Mouse (Mus musculus) c-Kit-positive CD71-positive TER-119-positive erythroid progenitor cells, embryonic 14.5 days (primary cell): ENCODE measurements around the gene Rftn1.
A peak's percentile ranks its signal among the peaks of the same experiment; 100 is the strongest.

Experiments
- DNase-seq: peaks from one replicate; pipeline ENCODE4 v3.0.0-alpha.2; 2013; ENCODE audit warnings: low spot score

Rftn1 gene

DNA sequence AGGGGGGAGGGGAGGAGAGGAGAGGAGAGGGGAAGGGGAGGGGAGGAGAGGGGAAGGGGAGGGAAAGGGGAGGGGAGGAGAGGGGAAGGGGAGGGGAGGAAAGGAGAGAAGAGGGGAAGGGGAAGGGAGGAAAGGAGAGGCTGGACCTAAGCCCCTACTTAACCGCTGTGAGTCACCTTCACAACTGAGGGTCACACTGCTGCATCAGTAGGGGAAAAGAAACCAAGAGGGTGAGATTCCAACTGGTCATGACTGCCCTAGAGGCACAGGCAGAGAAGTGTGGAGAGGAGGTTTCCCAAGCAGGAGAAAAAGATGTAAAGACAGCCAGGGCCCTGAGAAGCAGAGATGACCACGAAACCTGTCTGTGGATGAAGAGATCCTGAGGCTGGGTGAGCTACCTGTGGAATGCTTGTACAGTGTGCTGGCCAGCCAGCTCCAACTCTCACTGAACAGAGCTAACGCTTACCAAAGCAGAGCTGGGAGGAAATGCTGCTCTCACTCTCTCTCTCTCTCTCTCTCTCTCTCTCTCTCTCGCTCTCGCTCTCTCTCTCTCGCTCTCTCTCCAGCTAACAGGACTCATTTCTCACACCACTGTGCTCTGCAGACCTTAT, 19.4 kb downstream of the Rftn1 start:
- no peak for DNase-seq

DNA sequence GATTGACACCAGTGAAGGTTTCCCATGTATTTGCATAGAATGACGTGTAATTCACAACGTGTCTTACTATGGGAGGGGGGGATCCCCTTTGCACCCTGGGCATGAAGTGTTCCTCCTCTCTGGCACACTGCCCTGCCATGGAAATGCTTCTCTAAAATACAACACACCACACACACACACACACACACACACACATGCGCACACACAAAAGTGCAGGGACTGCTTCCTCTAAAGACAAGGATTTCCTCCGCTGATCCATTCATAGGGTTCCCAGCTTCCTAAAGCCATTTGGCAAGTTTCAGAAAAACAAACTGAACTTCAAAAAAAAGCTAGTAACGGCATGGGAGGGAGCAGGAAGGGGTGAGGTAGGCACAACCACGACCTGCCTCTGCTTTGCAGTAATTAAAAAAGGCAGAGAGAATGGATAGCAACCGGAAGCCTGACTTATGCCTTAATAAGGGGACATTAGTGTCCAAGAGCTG, 20.5 kb downstream of the Rftn1 start:
- DNase-seq: no peak

DNA sequence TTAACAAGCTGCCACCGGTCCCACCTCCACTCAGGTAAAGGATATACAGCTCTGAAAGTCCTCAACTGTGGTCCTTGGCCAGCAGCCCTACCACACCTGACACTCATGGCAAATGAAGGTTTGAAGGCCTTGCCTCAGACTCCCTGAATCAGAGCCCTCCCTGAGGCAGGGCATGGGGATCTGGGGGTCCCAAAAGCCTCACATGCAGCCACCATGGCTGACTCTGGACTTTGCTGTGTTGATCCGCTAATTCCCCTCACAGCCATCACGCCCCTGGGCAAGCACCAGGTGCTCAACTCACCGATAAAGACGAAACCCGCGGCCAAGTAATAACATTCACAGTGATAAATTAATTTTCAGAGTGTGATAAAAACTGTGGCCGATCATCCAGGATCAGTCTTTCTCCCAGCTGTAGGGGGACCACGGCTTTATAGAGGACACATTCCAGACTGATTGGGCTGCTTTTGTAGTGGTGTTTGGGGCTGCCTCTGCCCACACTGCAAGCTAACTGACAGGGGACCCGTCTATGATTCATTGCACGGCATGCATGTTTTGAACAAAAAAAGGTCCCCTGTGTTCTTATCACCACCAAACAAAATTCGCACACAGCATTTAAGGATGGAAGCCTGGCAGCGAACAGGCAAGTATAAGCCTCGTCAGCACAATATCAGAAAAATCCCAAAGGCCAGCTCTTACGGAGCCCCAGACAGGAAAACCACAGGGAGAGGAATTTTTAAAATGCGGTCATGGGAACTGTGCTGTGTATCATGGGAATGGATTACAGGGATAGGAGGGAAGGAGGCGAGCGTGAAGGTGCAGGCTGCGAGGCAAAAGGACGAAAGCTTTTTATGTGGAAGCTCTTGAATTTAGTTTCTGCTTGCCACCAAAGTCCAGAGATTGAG, 29.3 kb downstream of the Rftn1 start:
- no peak for DNase-seq

DNA sequence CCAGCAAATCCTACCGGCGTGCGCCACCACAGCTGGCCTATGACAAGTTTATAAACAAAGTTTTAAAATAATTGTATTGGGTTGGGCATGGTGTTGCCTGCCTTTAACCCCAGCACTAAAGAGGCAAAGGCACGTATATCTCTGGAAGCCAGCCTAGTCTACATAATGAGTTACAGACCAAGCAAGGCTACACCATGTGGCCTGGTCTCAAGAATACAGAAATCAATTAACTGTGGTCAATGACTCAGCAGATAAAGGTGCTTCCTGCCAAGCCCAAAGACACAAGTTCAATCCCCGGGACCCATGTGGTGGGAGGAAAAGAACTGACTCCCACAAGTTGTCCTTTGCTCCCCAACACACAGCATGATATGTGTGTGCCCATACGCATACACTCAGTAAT, 30.1 kb downstream of the Rftn1 start:
- DNase-seq: no peak

DNA sequence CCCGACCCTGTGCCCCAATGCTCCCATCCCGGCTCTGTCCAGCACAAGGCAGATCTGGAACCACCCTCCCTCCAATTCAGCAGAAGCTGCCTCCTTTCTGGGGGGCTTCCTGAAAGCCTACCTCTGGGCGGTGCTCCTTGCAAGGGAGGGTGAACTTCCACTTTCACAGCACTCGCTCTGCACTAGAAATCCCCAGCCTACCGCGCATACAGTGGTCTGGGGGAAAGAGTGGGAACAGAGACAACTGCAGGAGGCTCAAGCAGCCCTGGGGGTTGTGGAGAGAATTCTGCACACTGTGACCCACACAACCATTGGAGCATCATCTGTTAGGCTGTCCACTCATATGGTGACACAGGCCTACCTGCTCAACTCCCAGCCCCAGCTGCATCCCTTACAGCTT, 30.7 kb downstream of the Rftn1 start:
- no peak for DNase-seq

DNA sequence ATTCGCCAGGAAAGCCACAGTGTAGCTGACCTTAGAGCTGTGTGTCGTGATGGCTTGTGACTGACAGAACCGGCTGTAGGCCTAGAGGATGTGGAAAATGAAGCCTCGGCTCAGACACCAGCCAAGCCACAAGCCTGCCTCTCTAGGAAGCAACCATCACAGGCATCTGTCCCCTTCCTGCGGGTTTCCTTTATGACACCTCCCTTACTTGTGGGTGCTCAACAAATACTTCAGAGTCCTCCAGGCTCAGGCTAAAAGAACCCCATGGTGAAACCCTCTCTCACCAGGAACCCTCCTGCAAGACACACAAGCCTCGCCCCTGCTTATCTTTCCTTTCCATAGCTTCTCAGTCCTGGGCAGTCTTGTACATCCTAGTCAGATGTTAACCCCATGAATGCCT, 31.9 kb downstream of the Rftn1 start:
- peak; percentile 54 for DNase-seq

DNA sequence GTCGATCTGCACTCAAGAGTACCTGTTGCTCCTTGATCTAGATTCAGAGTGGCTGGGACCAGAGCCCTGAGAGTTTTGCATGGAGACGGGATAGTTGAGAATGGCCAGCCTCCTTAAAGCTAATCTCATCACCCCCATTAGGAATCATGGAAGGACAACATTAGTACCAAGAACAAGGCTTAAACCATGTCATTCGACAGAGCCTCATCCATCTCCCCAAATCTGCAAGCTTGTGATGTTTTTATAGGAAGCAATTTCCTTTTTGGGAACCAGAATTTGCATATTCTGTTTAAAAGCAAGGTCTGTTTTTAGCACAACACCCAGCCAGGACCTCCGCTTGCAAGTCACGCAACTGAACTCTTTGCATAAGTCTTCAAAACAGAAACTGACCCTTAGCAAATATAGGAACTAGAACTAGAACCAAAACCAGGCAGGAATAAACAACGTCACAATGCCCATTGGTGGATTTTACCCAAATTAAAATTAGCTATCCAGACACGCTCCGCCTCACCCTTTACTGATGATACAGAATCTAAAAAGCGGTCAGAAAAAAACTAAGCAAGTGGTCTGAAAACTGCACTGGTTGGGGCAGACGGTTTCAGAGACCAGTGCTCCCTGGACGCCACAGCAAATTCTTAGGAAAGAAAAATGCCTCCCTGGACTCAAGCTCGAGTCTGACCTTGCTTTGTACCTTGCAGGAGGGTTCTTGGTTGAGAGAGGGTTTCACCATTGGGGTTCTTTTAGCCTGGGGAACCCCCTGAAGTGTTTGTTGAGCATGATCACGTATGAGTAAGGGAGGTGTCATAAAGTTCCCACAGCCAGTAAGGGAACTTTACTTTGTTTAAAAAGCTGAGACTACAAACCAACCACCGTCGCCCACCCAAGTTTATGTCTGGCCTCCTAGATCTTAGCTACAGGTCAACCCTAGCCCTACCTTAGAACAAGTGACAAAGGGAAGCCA, 33.0 kb downstream of the Rftn1 start:
- no peak for DNase-seq

DNA sequence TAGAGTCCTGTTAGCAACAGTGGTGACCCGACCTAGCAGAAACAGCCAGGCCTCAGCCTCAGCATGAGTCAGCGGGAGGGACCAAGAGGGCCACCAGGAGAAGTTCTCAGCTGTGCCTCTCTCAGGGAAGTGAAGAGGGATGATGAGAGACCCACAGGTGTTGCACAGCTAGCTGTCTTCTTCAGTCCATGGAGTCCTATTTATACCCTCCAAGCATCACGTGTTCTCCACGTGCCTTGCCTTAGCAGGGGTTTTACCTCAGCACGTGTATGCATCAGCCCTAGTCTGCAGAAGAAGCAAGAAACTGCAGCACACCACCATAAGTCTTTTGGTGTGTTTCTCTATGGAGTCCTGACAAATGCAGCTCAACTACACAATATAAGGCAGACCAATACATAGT, 38.4 kb downstream of the Rftn1 start:
- DNase-seq: no peak

DNA sequence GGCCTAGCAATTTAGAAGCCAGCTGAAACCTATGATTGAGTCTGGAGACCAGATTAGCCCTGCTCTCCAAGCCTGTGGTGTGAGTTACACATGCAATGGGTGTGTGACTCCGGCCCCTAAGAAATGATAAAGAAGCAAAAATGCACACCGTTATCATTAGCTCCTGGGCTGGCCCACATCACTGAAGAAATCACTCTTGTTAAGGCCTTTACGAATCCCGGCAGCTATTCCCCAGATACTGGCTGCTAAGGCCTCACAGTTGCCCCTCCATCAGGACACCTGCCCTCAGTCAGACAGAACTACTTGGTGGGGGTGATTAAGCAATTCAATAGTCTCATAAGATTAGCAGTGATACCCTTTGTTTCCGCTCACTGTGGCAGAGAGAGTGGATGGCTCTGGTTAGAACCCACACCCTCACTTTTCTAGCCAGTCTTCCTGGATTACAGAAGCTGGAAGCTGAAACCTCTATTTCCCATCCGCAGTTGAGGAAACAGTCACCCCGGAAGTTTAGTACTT, 39.2 kb downstream of the Rftn1 start:
- DNase-seq: no peak

DNA sequence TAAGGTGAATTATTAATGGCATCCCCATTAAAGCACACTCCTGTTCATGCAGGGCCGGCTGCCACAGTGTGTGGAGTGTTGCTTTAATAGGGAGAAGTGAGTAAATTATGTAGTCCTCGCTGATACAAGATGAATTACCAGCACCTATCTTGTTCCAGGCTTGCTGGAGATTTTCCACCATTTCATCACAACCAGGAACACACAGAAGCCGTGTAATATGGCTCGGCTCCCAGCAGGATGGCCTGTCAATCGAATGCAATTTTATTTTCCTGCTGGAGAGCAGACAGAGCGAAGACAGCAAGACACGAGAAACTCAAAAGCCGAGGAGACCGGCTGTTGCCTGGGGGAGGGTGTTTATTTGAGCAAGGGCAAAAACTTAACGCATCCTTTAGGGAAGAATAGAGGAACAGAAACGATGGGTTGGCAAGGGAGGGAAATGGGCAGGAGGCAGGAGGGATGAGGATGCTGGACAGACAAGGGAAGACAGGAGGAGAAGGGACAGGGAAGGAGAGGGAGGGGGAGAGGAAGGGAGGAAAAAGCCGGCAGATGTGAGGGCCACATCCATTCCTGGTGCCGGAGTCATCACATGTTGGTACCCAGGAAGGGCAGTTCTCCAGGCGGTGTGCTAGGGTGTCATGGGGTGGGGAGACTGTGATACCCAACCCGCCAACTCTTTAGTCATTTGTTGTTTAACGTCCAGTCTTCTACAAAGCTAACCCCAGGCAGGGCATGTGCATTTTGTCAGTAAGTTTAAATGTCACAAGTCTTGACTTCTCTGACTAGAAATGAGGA, 39.9 kb downstream of the Rftn1 start:
- no peak for DNase-seq

DNA sequence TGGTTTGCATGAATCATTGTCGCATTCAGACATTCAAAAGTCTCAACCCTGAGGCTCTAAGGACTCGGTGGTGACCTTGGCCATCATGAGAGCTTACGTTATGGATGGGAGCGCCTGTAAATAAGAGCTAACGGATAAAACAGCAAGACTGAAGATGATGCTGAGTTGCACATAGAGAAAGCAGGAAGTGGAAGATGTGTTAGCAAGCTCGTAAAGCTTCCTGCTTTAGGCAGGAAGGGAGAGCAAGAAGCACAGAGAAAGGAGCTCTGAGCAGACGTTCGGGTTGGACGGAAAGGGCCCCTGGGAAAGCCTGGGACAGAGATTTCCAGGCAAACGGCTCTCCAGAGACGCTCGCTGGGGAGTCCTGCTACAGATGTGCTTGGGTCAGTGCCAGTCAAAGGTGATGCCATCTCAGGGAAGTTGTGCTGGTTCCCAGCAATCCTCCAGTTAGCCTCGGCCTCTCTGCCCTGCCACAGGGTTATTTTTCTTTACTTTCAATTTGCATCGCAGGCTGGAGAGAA, 40.7 kb downstream of the Rftn1 start:
- DNase-seq: no peak

DNA sequence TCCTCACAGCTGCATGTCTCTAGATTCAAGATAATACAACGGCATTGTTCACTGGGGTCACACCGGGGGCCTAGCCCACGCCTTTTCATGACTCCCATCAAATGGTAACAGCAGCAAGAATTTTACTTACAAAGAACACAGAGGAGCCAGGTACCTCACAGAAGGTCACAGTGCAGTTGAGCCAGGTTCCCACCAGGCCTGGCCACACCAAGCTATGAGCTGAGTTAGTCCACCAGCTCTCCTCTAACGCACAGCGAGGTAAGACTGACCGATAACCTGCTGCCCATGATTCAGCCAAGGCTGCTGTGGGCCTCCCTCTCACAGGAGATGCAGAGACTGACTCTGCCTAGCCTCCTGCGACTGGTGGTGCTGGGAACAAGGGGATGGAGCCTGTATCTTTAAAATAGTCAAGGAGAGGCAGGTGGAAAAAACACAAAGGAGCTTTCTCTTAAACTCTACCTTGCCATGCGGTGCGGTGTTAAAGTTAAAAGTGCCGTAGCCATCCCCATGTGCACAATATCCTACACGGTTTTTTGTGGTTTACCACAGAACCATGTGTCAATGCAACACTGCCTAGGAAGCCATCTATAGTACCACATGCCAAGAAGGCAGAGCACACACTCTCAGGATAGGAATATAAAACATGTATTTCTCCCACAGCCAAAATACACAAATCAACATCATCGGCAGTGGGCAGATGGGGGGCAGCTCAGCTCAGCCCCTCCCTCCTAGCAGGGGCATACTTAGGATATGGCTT, 42.5 kb downstream of the Rftn1 start:
- DNase-seq: no peak

DNA sequence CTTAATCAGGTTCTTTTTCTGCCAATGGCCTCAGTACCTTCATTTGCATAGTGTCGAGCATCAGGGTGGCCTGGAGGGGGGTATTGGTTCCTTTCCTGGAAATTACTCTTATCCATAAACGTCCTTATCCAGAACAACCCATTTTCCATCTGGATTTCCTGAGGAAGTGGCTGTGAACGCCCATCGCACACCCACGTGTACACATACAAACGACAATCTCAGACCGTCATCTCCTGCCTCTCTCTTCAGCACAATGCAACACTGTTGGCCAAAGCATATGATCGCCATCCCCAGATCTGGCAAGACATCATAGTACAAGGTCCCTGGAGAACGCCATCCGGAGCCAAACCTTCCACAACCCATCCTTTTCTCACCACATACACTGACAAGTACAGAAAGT, 47.1 kb downstream of the Rftn1 start:
- DNase-seq: no peak

DNA sequence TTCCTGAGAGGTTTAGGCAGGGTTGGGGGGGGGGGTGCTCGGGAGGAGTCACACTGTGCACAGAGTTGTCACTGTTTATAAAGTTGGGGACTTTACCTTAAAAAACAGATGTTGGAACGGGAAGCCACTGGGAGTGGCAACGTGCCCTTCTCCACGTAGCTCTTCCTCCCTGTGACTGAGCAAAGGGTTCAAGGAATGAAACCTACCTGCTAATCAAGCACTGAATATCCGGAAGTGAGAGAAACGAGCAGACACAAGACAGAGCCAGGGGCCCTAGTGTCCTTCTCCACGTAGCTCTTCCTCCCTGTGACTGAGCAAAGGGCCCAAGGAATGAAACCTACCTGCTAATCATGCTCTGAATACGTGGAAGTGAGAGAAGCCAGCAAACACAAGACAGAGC, 47.9 kb downstream of the Rftn1 start:
- DNase-seq: no peak

DNA sequence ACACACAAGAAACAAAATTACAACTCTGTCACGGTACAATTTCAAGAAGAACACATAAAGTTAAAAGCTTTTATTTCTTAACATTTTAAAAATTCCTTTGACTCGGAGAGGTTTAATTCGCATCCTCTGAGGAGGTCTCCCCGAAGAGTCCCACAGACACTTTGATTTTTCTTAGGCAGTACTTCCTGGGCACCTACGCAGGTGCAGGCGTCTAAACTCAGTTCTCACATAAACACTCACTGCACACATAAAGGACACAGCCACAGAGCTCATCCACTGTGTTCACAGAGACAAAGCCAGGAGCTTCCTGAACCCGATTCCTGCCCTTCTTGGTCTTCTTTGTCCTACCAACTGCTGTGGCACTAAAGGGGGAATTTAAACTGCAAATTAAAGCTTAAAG, 48.3 kb downstream of the Rftn1 start:
- no peak for DNase-seq

DNA sequence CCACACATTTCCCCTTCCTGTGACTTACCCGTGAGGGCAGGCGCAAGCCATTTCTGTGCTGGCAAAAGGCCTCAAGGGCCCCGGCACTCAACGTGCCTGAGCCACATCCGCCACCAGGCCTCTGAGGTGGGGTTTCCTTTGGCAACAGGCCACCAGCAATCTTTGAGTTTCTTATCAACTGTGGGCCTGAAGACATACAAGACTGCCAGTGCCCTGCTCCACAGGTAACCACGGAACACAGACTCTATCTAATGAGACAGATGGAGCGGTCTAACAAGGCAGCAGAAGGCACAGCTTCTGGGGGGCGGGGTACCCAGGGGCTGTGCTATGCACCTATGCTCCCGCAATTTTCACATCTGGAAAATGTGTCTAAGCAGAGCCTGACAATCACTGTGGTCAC, 54.4 kb downstream of the Rftn1 start:
- no peak for DNase-seq

DNA sequence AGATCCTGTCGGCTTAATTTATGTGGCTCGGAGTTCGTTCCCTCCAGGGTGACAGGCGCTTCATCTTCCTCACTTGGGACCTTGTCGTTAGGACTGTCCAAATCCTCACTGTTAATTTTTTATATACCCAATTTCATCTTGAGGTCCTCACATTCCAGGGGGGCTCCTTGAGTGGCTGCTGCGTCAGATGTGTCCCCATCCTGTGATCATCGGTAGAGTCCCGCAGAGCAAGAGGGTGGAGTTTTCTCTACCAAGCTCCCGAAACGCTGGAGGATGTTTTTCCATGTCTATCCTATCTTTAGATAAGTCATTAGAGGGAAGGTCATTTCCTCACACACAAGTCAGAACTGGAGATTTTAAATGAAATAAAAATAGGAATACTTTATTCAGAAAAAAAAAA, 55.0 kb downstream of the Rftn1 start:
- no peak for DNase-seq

DNA sequence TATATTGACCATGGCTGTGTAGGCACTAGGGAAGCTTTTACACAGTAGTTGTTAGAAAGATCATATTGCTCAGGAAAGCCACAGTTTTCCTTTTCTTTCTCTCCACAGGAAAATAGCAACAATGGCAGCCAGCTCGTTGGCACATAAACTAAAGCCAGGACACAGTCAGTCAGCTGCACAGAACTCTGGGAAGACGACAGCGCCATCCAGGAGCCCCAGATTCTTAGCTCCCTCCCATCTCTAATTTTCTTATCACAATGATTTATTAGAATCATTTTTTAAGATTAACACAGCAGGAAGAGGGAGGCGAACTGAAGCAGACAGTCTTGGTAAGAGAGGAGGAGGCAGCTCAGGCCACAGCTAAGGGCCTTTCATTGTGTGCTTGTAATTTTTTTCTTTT, 58.8 kb downstream of the Rftn1 start:
- DNase-seq: no peak

DNA sequence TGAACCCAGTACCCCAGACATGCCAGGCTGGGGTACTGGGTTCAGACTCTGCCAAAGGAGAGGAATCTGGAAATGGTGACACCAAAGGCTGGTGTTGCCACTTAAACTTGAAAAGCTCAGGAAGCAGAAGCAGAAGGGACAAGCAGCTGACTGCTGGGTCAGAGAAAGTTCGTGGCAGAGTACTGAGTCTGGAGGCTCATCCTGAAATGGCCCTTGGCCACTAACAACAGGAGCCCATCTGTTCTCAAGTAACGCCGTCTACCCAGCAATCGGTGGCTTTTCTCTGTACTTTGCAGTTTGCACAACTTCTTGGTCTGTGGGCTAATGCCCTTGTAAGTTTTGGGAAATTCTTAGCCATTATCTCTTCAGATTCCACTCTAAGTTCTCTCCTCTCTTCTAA, 60.1 kb downstream of the Rftn1 start:
- no peak for DNase-seq

DNA sequence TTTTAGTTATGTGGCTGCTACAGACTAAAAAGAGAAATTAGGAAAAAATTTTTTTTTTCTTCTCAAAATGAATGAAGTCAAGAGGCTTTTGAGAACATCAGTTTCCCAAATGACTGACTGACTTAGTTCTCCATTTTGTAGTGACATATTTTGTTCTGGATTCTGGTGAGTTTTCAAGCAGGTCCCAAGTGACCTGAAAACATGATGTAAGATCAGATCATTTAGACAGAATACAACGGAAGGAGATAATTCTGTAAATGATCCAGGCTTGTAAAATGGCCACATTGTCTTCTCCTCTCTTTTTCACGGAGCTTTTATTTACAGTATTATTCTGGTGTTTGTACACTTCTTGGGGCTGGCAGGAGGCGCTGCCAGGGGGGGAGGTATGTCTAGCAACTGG, 62.1 kb downstream of the Rftn1 start:
- DNase-seq: no peak
